Mouse (Mus musculus) spleen, postnatal 14 days (tissue): ENCODE measurements around the gene Zfand4.
"Not testable (repeated sequence)": the region's sequence is repeated elsewhere in the genome, so short reads cannot be mapped to it uniquely, and the experiment has no call there.

Experiments used
- DNase-seq, 2 experiments: peaks; one replicate each; pipeline ENCODE4 v3.0.0; 2021 to 2022; ENCODE audit warnings: low spot score in 2 of 2

Zfand4 gene

GRCm38 (mm10) chr6:116311411-116311810 lies 47.4 kb downstream of the Zfand4 start:
- DNase-seq = no peak

GRCm38 (mm10) chr6:116319259-116319658 lies 55.2 kb downstream of the Zfand4 start:
- no peak for DNase-seq

- no peak for DNase-seq
Observed at GRCm38 (mm10) chr6:116326641-116327040, 62.6 kb downstream of the Zfand4 start.

- DNase-seq = no peak
Observed at GRCm38 (mm10) chr6:116331396-116331795, 67.4 kb downstream of the Zfand4 start.

- no peak for DNase-seq
Observed at GRCm38 (mm10) chr6:116337466-116337834, 73.4 kb downstream of the Zfand4 start.

DNA sequence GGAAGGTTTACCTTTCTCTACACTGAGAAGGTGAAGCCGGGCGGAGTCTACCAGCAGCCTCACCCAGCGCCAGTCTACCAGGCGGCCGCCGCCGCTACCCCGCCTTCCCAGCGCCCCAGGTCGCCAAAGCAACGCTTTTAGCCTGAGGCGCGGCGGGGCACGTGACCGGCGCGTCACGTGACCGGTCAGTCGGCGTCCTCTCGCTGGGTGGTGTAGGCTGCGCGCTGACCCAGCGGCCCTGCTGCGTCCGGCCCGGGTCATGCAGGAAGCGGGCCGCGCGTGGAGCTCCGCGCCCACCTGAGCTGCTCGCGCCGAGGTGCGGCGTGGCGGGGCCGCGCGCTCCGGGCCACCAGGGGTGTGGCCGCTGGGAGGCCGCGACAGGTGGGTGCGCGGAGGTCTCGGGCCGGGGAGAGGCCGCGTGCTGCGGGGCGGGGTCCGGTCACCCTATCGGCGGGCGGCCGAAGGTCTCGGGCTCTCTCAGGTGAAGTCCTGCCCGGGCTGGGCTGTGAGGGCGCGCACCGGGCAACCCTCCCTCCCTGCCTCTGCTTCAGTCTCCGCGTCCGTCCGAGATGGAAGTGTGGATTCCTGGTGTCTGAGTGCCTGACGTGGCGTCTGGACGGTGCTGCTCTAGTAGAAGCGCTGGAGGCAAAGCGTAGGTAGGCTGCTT lies 73.9 kb downstream of the Zfand4 start, which contains the start of gene March8:
TSS of gene March8 (plus strand) at position 190 of the 667 bp plus-strand sequence.
- peak; percentile 73 to 78 for DNase-seq

DNA sequence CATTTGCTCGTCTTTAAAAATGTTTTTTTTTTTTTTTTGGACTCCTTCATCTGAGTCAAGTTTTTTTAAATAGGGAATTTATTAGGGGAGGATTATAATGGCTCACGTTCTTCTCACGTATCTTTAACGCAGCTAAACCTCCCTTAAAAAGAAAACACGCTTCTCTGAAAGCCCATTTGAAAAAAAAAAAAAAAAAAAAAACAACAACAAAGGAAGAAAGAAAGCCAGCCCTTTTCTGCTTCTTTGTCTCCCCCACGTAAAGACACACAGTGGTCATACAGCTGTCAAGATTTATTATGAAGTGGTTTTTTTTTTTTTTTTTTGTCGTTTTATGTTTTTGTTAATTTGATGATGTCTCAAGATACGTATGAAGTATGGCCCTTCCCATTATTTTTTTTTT lies 74.5 kb downstream of the Zfand4 start:
- no peak for DNase-seq

DNA sequence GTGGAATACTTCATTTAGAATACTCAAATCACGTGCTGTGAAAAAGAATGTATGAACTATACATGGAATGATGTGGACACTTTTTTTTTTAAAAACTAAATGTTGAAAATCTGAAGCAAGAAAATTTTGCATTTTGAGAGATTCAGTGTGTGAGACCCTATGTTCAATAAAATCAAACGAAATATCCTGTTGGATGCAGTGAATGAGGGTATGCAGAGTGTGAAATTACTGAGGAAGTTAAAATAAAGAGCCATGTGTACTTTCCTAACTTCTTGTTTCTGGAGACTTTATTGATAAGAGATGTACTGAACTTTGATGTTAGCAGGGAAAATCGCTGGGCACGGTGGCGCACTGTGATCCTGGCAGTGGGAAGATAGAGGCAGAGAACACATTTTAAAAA lies 75.1 kb downstream of the Zfand4 start:
- no peak for DNase-seq

DNA sequence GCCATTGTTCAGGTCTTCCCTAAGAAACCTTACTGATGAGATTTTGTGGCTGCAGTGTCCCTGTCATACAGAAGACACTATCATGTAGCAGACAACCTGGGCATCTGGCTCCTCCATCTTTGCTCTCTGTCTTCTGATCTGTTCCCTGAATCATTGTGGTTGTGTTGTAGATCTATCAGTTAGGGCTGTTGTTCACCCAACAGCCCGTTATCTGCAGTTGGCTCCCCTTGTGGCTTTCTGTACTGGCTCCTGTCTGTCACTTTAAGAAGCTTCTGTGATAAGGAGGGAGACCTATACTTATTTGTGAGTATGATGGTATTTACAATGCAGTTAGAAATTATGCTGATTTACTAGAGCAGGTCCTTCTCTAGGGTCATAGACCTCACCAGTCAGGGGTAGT lies 76.5 kb downstream of the Zfand4 start:
- no peak for DNase-seq

DNA sequence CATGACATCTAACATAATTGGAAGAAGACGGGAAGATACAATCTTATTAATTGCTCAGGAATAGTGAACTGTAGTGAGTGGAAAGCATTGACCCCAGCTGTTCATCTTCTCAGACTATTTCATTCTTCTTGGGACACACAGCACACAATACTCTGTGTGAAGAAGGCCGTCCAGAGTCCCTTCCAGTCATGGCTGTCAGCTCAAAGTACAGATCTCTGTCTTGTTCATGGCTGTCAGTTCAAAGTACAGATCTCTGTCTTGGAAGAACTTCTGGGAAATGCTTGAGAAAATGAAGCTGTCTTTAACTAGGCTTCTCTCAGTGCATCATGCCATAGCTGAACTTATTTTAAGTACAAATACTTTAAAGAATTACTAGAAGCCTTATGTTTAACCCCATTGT lies 83.9 kb downstream of the Zfand4 start:
- DNase-seq = no peak

DNA sequence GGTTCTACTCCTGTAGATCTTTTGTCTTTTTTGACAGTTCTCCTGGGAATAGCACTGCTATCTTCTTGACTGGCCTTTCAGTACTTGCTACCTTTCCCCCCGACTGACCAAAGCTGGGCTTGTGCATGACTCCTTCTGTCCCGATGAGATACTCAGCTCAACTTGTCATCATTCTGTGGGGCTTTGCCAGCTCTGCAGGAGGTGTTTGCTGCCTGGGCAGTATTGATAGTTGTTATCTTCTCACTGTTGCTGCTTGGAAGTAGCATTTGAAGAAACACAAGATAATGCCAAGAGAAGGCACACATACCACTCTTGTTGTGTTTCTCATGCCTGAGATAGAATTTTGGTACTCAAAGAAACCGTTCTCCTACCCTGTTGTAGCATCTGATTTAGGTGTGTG lies 86.0 kb downstream of the Zfand4 start:
- peak; percentile 44 to 58 for DNase-seq

DNA sequence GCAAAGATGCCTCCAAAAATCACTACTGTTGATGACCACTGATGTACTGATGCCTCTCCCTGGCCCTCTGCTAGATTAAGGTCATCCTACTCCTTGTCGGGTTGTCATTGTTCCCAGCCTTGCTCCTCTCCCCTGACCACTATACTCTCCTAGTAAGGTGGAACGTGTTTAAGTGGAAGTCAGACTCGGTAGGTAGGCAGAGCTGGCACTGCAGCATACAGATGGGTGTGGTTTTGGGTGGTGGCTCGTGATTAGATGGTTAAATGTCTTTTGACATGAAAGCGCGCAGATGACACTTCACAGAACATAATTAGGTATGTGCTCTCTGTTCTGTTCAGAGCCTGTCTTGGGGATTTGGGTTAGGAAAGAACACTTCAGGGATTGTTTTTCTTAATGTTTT lies 86.6 kb downstream of the Zfand4 start:
- peak; percentile 22 to 31 for DNase-seq

DNA sequence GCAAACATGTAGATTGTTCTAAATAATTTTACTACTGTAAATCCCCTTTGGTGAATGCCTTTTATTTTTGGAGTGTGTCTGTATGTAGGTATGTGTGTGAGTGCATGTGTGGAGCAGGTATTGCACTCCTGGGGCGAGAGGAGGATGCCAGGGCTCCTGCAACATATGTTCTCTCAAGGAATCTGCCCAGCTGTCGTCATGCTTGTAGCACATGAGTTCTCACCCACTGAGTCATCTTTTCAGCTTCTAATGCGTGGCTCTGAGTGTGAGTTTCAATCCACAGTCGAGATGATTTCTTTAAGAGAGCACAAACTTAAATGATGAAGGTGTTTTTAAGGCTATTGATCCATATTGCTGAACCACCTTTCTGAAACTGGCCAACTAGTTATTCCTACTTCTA lies 87.5 kb downstream of the Zfand4 start:
- DNase-seq = no peak

DNA sequence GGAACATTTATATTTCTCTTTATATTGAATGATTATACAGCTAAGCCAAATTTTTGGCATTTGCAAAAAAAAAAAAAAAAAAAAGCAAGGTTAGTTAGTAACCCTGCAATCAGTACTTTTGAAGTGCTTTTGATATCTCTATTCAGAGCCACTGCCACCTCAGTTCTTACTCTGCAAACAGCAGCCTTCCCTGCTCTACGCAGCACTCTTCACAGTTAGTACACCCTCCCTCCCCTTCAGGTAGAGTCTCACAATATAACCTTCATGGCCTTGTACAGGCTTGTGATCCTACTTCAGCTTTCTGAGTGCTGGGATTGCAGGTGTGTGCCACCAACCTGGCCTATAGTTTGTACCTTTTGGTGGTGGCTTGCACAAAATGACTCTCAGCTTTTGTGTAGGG lies 89.4 kb downstream of the Zfand4 start:
- no peak for DNase-seq

- DNase-seq = not testable (repeated sequence)
Observed at GRCm38 (mm10) chr6:116356311-116356947, 92.4 kb downstream of the Zfand4 start.

- DNase-seq = no peak
Observed at GRCm38 (mm10) chr6:116356948-116357325, 92.9 kb downstream of the Zfand4 start.

DNA sequence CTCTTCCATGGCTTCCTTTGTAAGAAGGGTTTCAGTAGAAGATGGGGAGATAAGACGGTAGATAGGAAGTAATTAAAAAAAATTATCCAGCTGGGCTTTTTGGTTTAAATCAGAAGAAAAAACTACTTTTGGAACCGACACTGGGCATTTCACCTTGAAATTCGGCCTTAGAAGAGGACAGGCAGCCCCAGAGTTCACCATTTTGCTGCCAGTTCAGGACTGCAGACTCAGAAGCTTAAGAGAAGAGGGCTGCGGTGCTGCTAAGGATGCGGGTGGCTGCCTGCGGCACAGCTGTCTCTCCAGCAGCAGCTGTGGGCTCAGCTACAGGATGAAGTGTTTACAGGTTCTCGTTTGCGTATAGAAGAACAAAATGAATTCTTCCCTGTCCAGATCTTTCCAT lies 94.0 kb downstream of the Zfand4 start:
- DNase-seq = no peak

DNA sequence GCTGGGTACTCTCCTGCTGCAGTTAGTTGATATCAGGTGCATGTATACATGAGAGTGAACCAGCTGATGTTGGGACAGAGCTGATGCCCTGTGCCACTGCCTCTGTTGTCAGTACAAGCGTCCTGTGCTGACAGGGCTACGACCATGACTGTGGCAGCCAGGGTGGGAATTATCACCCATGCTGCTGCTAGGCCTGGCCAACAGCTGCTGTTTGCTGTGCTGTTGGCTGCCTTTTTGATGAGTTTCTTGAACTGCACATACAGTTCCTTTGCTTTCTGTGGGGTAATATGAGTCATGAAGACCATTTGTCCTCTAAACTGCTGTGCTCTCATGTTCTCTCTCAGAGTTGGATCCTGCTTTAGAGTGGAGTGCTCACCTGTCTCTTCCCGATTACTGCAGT lies 95.2 kb downstream of the Zfand4 start:
- no peak for DNase-seq

- DNase-seq = no peak
Observed at GRCm38 (mm10) chr6:116361463-116361862, 97.4 kb downstream of the Zfand4 start.

GRCm38 (mm10) chr6:116361993-116362392 lies 98.0 kb downstream of the Zfand4 start:
- no peak for DNase-seq

DNA sequence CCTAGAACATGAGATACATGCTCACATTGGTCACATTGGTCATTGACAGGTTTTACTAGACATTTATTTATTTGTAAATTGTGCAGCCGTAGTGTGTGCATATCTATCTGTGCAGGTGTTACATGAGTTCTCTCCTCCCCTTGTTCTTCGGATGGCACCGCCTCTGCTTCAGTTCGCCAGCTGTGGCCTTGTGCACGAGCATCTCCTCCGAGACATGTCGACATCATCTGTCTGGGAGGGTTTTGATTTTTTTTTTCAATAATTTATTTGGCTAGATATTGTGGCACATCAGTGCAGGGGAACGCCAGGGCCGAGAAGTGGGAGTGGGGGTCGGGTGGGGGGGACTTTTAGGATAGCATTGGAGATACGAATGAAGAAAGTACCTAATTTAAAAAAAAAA lies 103.9 kb downstream of the Zfand4 start:
- DNase-seq = no peak

GRCm38 (mm10) chr6:116369811-116370210 lies 105.8 kb downstream of the Zfand4 start:
- DNase-seq = no peak

GRCm38 (mm10) chr6:116370216-116370976 lies 106.4 kb downstream of the Zfand4 start:
- DNase-seq = peak in 1 of 2 experiments; percentile 20
